ENCODE assay signal across 12 mouse cellular contexts in genomic region chr15:86116421-86116820, GRCm38 (mm10). TPM values are rescaled to one million over a fixed set of nuclear protein-coding genes. Genes with fewer than 3 reads are reported as not detected.
DNase-seq lines count a peak whose midpoint lies in the region; ATAC-seq and TF ChIP-seq lines count a peak whose summit lies in the region.
"Had no signal": no experiment of that assay in that cellular context is flagged by ENCODE, and none has a peak within 500 bp of the region (broad histone marks: within the 10 kb centered on the region; RNA-seq: fewer than 3 reads in every experiment).

No protein-coding gene starts in this region.

- no peak overlapping the region for H3K9ac ChIP-seq in forebrain, embryonic 11.5 days (ENCODE audit: low read length)
- H3K9ac ChIP-seq in liver, adult 2 months (ENCODE audit: low read depth, low read length) = no peak overlapping the region
- H3K9ac ChIP-seq: midbrain, embryonic 12.5 days had no signal

- DNase-seq in forebrain, embryonic 10.5 days (ENCODE audit: extremely low spot score, low spot score) = no peak
- no peak for DNase-seq in forebrain, embryonic 11.5 days (ENCODE audit: low spot score)
- DNase-seq in liver, adult 2 months (ENCODE audit: extremely low read depth, low read depth, low spot score) = peak; percentile 82
- no peak for DNase-seq in liver
- peak; percentile 25 to 64 for DNase-seq in heart, adult 9 months (ENCODE audit: low spot score in 2 of 2)
- peak; percentile 72 to 91 for DNase-seq in kidney, postnatal 25 days
- no peak for DNase-seq in cerebellum, postnatal 10 days
- DNase-seq: layer of hippocampus, postnatal 36 days; lung, adult 18-20 months had no signal

- no peaks in the 10 kb centered on the region for H3K27me3 ChIP-seq in forebrain, embryonic 10.5 days (ENCODE audit: poor library complexity, severe bottlenecking)
- H3K27me3 ChIP-seq in forebrain, embryonic 11.5 days (ENCODE audit: control insufficient read depth, insufficient read depth, low read length) = no peaks in the 10 kb centered on the region
- no peaks in the 10 kb centered on the region for H3K27me3 ChIP-seq in liver, adult 2 months (ENCODE audit: control insufficient read depth, insufficient read depth, low read length)
- H3K27me3 ChIP-seq: midbrain, embryonic 12.5 days had no signal

- no peak for TF ChIP-seq CTCF in liver, adult 2 months (IDR thresholded peaks at IDR 0.05; ENCODE audit: low read depth, low read length)

- peak overlapping the region; percentile 40; the same call in 1 of the 2 replicates for H3K27ac ChIP-seq in forebrain, embryonic 10.5 days
- no peak overlapping the region for H3K27ac ChIP-seq in forebrain, embryonic 11.5 days (ENCODE audit: low read depth, low read length)
- H3K27ac ChIP-seq in liver, adult 2 months (replicated peaks; ENCODE audit: insufficient read depth, low read depth, low read length) = no peak overlapping the region
- H3K27ac ChIP-seq: midbrain, embryonic 12.5 days had no signal

- H3K36me3 ChIP-seq in forebrain, embryonic 10.5 days (replicated peaks) = peaks cover 35% of the 10 kb centered on the region
- H3K36me3 ChIP-seq in forebrain, embryonic 11.5 days (ENCODE audit: control insufficient read depth, insufficient read depth, low read length) = no peaks in the 10 kb centered on the region
- H3K36me3 ChIP-seq in liver, adult 2 months (ENCODE audit: control insufficient read depth, insufficient read depth, low read length) = no peaks in the 10 kb centered on the region

- peaks cover 58% of the 10 kb centered on the region for H3K4me1 ChIP-seq in forebrain, embryonic 10.5 days
- H3K4me1 ChIP-seq in forebrain, embryonic 11.5 days (replicated peaks; ENCODE audit: control insufficient read depth, insufficient read depth, low read length) = peaks cover 14% of the 10 kb centered on the region
- H3K4me1 ChIP-seq in liver, adult 2 months (ENCODE audit: control insufficient read depth, insufficient read depth, low read length) = peaks cover 4% of the 10 kb centered on the region; the same call in 1 of the 2 replicates

- no peak for ATAC-seq in forebrain, embryonic 11.5 days (replicated peaks; ENCODE audit: low FRiP score)
- no peak for ATAC-seq in granulocyte monocyte progenitor cell, adult 5-6 weeks (replicated peaks; ENCODE audit: poor library complexity, severe bottlenecking)
- ATAC-seq: hindbrain, embryonic 16.5 days had no signal

- H3K9me3 ChIP-seq in forebrain, embryonic 10.5 days = no peaks in the 10 kb centered on the region
- no peaks in the 10 kb centered on the region for H3K9me3 ChIP-seq in forebrain, embryonic 11.5 days (ENCODE audit: control insufficient read depth, low read length)
- H3K9me3 ChIP-seq: midbrain, embryonic 12.5 days had no signal

- no peaks in the 10 kb centered on the region for H3K79me2 ChIP-seq in liver, adult 2 months (ENCODE audit: control insufficient read depth, insufficient read depth, low read length)

- TF ChIP-seq POLR2A in liver, adult 2 months (IDR thresholded peaks at IDR 0.05; ENCODE audit: extremely low read depth, insufficient read depth, low read length) = no peak

- 81% methylated on average over 5 of the region's 5 CpGs for whole genome bisulfite sequencing in forebrain, embryonic 10.5 days
- 76% methylated on average over 5 of the region's 5 CpGs for WGBS in forebrain, embryonic 11.5 days
- WGBS in liver, adult 2 months = 44% methylated on average over 5 of the region's 5 CpGs

- no peak overlapping the region for H3K4me2 ChIP-seq in forebrain, embryonic 11.5 days (ENCODE audit: low read depth, low read length, severe bottlenecking)
- H3K4me2 ChIP-seq: midbrain, embryonic 12.5 days had no signal

- H3K4me3 ChIP-seq in forebrain, embryonic 10.5 days = no peak overlapping the region
- H3K4me3 ChIP-seq in forebrain, embryonic 11.5 days (ENCODE audit: low read depth, low read length) = no peak overlapping the region
- H3K4me3 ChIP-seq in liver, adult 2 months (ENCODE audit: insufficient read depth, low read depth, low read length) = no peak overlapping the region
- H3K4me3 ChIP-seq: midbrain, embryonic 12.5 days had no signal

RNA-seq across cellular contexts. Expression of gene Gramd4, which starts 58.9 kb away (rescaled TPM):
- 13.9 and 16.2 TPM in 2 replicates for polyA plus RNA-seq in forebrain, embryonic 10.5 days (2016; fragmentation: Nextera tagmentation; extraction: Ambion mirVana)
- 15.5 and 16.6 TPM in 2 replicates for polyA plus RNA-seq in forebrain, embryonic 11.5 days (2014; fragmentation: Nextera tagmentation; extraction: Ambion mirVana)
- 2.4 and 3.8 TPM in 2 replicates for total RNA-seq in liver, adult 2 months (2014; rRNA removed)
- polyA plus RNA-seq in liver, adult 2 months (2012; rRNA removed) = 5.6 and 6.0 TPM in 2 replicates
- total RNA-seq in granulocyte monocyte progenitor cell, adult 5-6 weeks (2014; fragmentation: Nextera tagmentation) = 15.0 and 19.9 TPM in 2 replicates
- 15.9 and 18.4 TPM in 2 replicates for total RNA-seq in granulocyte monocyte progenitor cell, adult 5-6 weeks (2017)

Comparison
In these comparisons a context has a peak if more than half of its experiments do, and no peak if none do; other contexts are left out.
1. DNase-seq: peak in liver, adult 2 months (single experiment), heart, adult 9 months (2 of 2) and kidney, postnatal 25 days (2 of 2); none in forebrain, embryonic 10.5 days (single experiment), forebrain, embryonic 11.5 days (single experiment), liver (single experiment) and cerebellum, postnatal 10 days (0 of 2).